ENCODE assay signal across 8 mouse cellular contexts in the genomic region with DNA sequence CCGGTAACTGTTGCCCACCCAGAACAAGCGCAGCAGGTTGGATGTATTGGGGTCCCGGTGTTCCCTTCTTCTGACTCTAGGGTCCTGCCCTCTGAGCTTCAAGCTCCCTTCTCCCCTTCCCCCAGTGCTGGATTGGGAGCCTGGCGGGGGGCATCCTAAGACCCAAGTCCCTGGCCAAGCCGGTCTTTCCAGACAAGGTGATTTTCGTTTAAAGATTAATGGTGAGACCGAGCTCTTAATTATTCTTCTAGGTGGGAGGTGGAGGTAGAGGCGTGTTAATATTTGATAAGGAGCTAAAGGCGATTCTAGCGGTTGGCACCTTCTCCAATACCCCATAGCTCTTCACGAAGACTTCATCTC. TPM values are rescaled to one million over a fixed set of nuclear protein-coding genes. Genes with fewer than 3 reads are reported as not detected.
DNase-seq lines count a peak whose midpoint lies in the region; ATAC-seq and TF ChIP-seq lines count a peak whose summit lies in the region.

No protein-coding gene starts in this region.

- peaks cover 5% of the 10 kb centered on the region; the same call in 1 of the 2 replicates for H3K4me1 ChIP-seq in stomach, embryonic 14.5 days (ENCODE audit: control insufficient read depth, insufficient read depth, low read length)
- H3K4me1 ChIP-seq in stomach, postnatal 0 days (replicated peaks; ENCODE audit: control insufficient read depth, insufficient read depth), result 0 out of 2 replicates have a peak, but pooled peaks cover 2% of the 10 kb centered on the region
- H3K4me1 ChIP-seq in stomach, embryonic 16.5 days (ENCODE audit: control insufficient read depth, insufficient read depth, low read length), result peaks cover 9% of the 10 kb centered on the region

- no peak overlapping the region for H3K9ac ChIP-seq in stomach, embryonic 14.5 days (replicated peaks; ENCODE audit: low read depth, low read length)
- H3K9ac ChIP-seq in stomach, postnatal 0 days (ENCODE audit: low read length), result no peak overlapping the region
- no peak overlapping the region for H3K9ac ChIP-seq in stomach, embryonic 16.5 days (ENCODE audit: low read length)

- no peaks in the 10 kb centered on the region for H3K9me3 ChIP-seq in stomach, embryonic 14.5 days (ENCODE audit: control insufficient read depth, low read depth, low read length)
- H3K9me3 ChIP-seq in stomach, postnatal 0 days (ENCODE audit: control insufficient read depth, low read length), result no peaks in the 10 kb centered on the region
- no peaks in the 10 kb centered on the region for H3K9me3 ChIP-seq in stomach, embryonic 16.5 days (replicated peaks; ENCODE audit: control insufficient read depth, low read length)

- TF ChIP-seq CTCF in stomach, postnatal 0 days (IDR thresholded peaks at IDR 0.05; ENCODE audit: low read depth), result no peak

- peak; percentile 67 for DNase-seq in cerebellum, adult 9-11 months
- no peak for DNase-seq in cerebellum, adult 8-10 months
- no peak for DNase-seq in stomach, postnatal 0 days (ENCODE audit: low spot score)
- peak; percentile 24 to 45 for DNase-seq in kidney, postnatal 4 days
- DNase-seq in frontal cortex, postnatal 14 days (ENCODE audit: low spot score in 2 of 2), result no peak
- DNase-seq in adrenal gland, adult (ENCODE audit: inconsistent age in 2 of 2, low spot score in 1 of 2), result no peak

- H3K4me2 ChIP-seq in stomach, embryonic 14.5 days (replicated peaks; ENCODE audit: low read depth, low read length), result peak overlapping the region; percentile 39
- no peak overlapping the region for H3K4me2 ChIP-seq in stomach, postnatal 0 days (replicated peaks; ENCODE audit: low read depth)
- H3K4me2 ChIP-seq in stomach, embryonic 16.5 days (ENCODE audit: low read depth, low read length), result peak overlapping the region; percentile 46; the same call in 1 of the 2 replicates

- H3K27ac ChIP-seq in stomach, embryonic 14.5 days (ENCODE audit: low read length), result no peak overlapping the region
- H3K27ac ChIP-seq in stomach, postnatal 0 days (replicated peaks), result no peak overlapping the region
- no peak overlapping the region for H3K27ac ChIP-seq in stomach, embryonic 16.5 days (ENCODE audit: low read length)

- WGBS in stomach, embryonic 14.5 days, result 5% methylated on average over 11 of the region's 11 CpGs
- 2% methylated on average over 11 of the region's 11 CpGs for WGBS in stomach, postnatal 0 days
- whole genome bisulfite sequencing in stomach, embryonic 16.5 days, result 1% methylated on average over 11 of the region's 11 CpGs

- no peak for TF ChIP-seq EP300 in stomach, postnatal 0 days (optimal IDR thresholded peaks at IDR 0.05)

- peak overlapping the region; percentile 23 for H3K4me3 ChIP-seq in stomach, embryonic 14.5 days (ENCODE audit: low read depth, low read length)
- no peak overlapping the region for H3K4me3 ChIP-seq in stomach, postnatal 0 days (ENCODE audit: low read depth, low read length)
- peak overlapping the region; percentile 33; the same call in 1 of the 2 replicates for H3K4me3 ChIP-seq in stomach, embryonic 16.5 days (replicated peaks; ENCODE audit: low read length)

- H3K36me3 ChIP-seq in stomach, embryonic 14.5 days (ENCODE audit: control insufficient read depth, insufficient read depth, low read length), result no peaks in the 10 kb centered on the region
- H3K36me3 ChIP-seq in stomach, postnatal 0 days (ENCODE audit: control insufficient read depth, insufficient read depth, low read length), result no peaks in the 10 kb centered on the region
- H3K36me3 ChIP-seq in stomach, embryonic 16.5 days (ENCODE audit: control insufficient read depth, insufficient read depth, low read length), result no peaks in the 10 kb centered on the region

- H3K27me3 ChIP-seq in stomach, embryonic 14.5 days (ENCODE audit: control insufficient read depth, insufficient read depth, low read length), result peaks cover 14% of the 10 kb centered on the region; the same call in 1 of the 2 replicates
- no peaks in the 10 kb centered on the region for H3K27me3 ChIP-seq in stomach, postnatal 0 days (ENCODE audit: control insufficient read depth, insufficient read depth, low read length)
- peaks cover 38% of the 10 kb centered on the region for H3K27me3 ChIP-seq in stomach, embryonic 16.5 days (ENCODE audit: control insufficient read depth, insufficient read depth, low read length)

- no peak for ATAC-seq in stomach, embryonic 14.5 days (ENCODE audit: insufficient number of reproducible peaks, insufficient read depth, low FRiP score, low read depth)
- ATAC-seq in stomach, postnatal 0 days (ENCODE audit: low FRiP score, low TSS enrichment), result no peak
- ATAC-seq in stomach, embryonic 16.5 days (ENCODE audit: insufficient read depth, low FRiP score), result no peak

RNA-seq across cellular contexts. Expression of a gene that starts 0.7 kb away (rescaled TPM):
- 0.48 and 0.62 TPM in 2 replicates for polyA plus RNA-seq in stomach, embryonic 14.5 days (2014; fragmentation: Nextera tagmentation; extraction: Ambion mirVana)
- 1.3 and 1.5 TPM in 2 replicates for polyA plus RNA-seq in stomach, postnatal 0 days (2015; fragmentation: Nextera tagmentation; extraction: Ambion mirVana)
- 0.35 and 0.49 TPM in 2 replicates for polyA plus RNA-seq in stomach, embryonic 16.5 days (2015; fragmentation: Nextera tagmentation; extraction: Ambion mirVana)

RNA-seq across cellular contexts. Expression of a gene that starts 42.1 kb away (rescaled TPM):
- 54.9 and 64.3 TPM in 2 replicates for polyA plus RNA-seq in stomach, embryonic 14.5 days (2014; fragmentation: Nextera tagmentation; extraction: Ambion mirVana)
- polyA plus RNA-seq in stomach, postnatal 0 days (2015; fragmentation: Nextera tagmentation; extraction: Ambion mirVana), result 27.9 and 28.6 TPM in 2 replicates
- polyA plus RNA-seq in stomach, embryonic 16.5 days (2015; fragmentation: Nextera tagmentation; extraction: Ambion mirVana), result 46.8 and 48.3 TPM in 2 replicates

Comparison
In these comparisons a context has a peak if more than half of its experiments do, and no peak if none do; other contexts are left out.
1. DNase-seq: peak in cerebellum, adult 9-11 months (single experiment) and kidney, postnatal 4 days (2 of 2); none in cerebellum, adult 8-10 months (single experiment), stomach, postnatal 0 days (single experiment), frontal cortex, postnatal 14 days (0 of 2) and adrenal gland, adult (0 of 2).